Mouse (Mus musculus) splenic B cell, adult 2 months (primary cell): ENCODE measurements around the gene Slc38a1.
"Not testable (repeated sequence)": the region's sequence is repeated elsewhere in the genome, so short reads cannot be mapped to it uniquely, and the experiment has no call there.

Source experiments
- DNase-seq: peaks from one replicate; pipeline ENCODE4 v3.0.0-alpha.2; 2011; ENCODE audit warnings: low read depth, low spot score
- H3K27me3 ChIP-seq: 2 replicates; pipeline ENCODE4 v1.6.1; 2012; ENCODE audit warnings: mild to moderate bottlenecking, low read length, moderate library complexity, mixed read lengths; ENCODE audit not compliant: control insufficient read depth, poor library complexity, insufficient read depth, severe bottlenecking
- H3K36me3 ChIP-seq: 2 replicates; pipeline ENCODE4 v1.6.1; 2012; ENCODE audit warnings: mild to moderate bottlenecking, low read length, moderate library complexity, mixed read lengths; ENCODE audit not compliant: control insufficient read depth, poor library complexity, insufficient read depth, severe bottlenecking

Slc38a1 gene

GRCm38 (mm10) chr15:96641111-96641820 lies 1.4 kb downstream of the Slc38a1 start:
- H3K27me3 ChIP-seq = no peaks in the 10 kb centered on the region
- peak; percentile 72 for DNase-seq
- H3K36me3 ChIP-seq = peaks cover 5% of the 10 kb centered on the region

GRCm38 (mm10) chr15:96640291-96640985 lies 2.3 kb downstream of the Slc38a1 start:
- Histone ChIP-seq H3K36me3 (peaks cover 5% of the 10 kb centered on the region), H3K27me3 (no peaks in the 10 kb centered on the region)
- peak; percentile 93 for DNase-seq

- H3K36me3 ChIP-seq = peaks cover 5% of the 10 kb centered on the region
- H3K27me3 ChIP-seq = no peaks in the 10 kb centered on the region
- DNase-seq = no peak
Observed at GRCm38 (mm10) chr15:96639630-96640029, 3.1 kb downstream of the Slc38a1 start.

- DNase-seq = no peak
- Histone ChIP-seq H3K36me3 (peaks cover 6% of the 10 kb centered on the region), H3K27me3 (no peaks in the 10 kb centered on the region)
Observed at GRCm38 (mm10) chr15:96638656-96639055, 4.1 kb downstream of the Slc38a1 start.

GRCm38 (mm10) chr15:96638173-96638572 lies 4.5 kb downstream of the Slc38a1 start:
- Histone ChIP-seq H3K27me3 (no peaks in the 10 kb centered on the region), H3K36me3 (peaks cover 7% of the 10 kb centered on the region)
- DNase-seq = peak; percentile 89

GRCm38 (mm10) chr15:96634670-96635405 lies 7.9 kb downstream of the Slc38a1 start:
- no peak for DNase-seq
- H3K27me3 ChIP-seq = no peaks in the 10 kb centered on the region
- H3K36me3 ChIP-seq = peaks cover 10% of the 10 kb centered on the region

GRCm38 (mm10) chr15:96632201-96632600 lies 10.5 kb downstream of the Slc38a1 start:
- Histone ChIP-seq H3K36me3 (peaks cover 5% of the 10 kb centered on the region), H3K27me3 (no peaks in the 10 kb centered on the region)
- peak; percentile 28 for DNase-seq

- peak; percentile 72 for DNase-seq
- Histone ChIP-seq H3K36me3 (peaks cover 5% of the 10 kb centered on the region; the same call in 1 of the 2 replicates), H3K27me3 (no peaks in the 10 kb centered on the region)
Observed at GRCm38 (mm10) chr15:96631107-96631718, 11.5 kb downstream of the Slc38a1 start.

- peaks cover 11% of the 10 kb centered on the region for H3K36me3 ChIP-seq
- no peaks in the 10 kb centered on the region for H3K27me3 ChIP-seq
- DNase-seq = no peak
Observed at GRCm38 (mm10) chr15:96628256-96628655, 14.5 kb downstream of the Slc38a1 start.

- DNase-seq = no peak
- H3K27me3 ChIP-seq = no peaks in the 10 kb centered on the region
- peaks cover 20% of the 10 kb centered on the region for H3K36me3 ChIP-seq
Observed at GRCm38 (mm10) chr15:96626871-96627270, 15.8 kb downstream of the Slc38a1 start.

- H3K36me3 ChIP-seq = peaks cover 22% of the 10 kb centered on the region
- H3K27me3 ChIP-seq, DNase-seq: not testable (repeated sequence)
Observed at GRCm38 (mm10) chr15:96625012-96625411, 17.7 kb downstream of the Slc38a1 start.

GRCm38 (mm10) chr15:96622376-96622775 lies 20.3 kb downstream of the Slc38a1 start:
- DNase-seq = no peak
- no peaks in the 10 kb centered on the region for H3K27me3 ChIP-seq
- H3K36me3 ChIP-seq = peaks cover 22% of the 10 kb centered on the region

- DNase-seq = no peak
- Histone ChIP-seq H3K36me3 (peaks cover 22% of the 10 kb centered on the region), H3K27me3 (no peaks in the 10 kb centered on the region)
Observed at GRCm38 (mm10) chr15:96621686-96622085, 21.0 kb downstream of the Slc38a1 start.

GRCm38 (mm10) chr15:96617555-96617954 lies 25.2 kb downstream of the Slc38a1 start:
- Histone ChIP-seq H3K27me3 (no peaks in the 10 kb centered on the region), H3K36me3 (peaks cover 19% of the 10 kb centered on the region; the same call in 1 of the 2 replicates)
- DNase-seq = no peak
